Mouse (Mus musculus): ENCODE measurements around the gene Glp1r. TPM values are rescaled to one million over a fixed set of nuclear protein-coding genes. Genes with fewer than 3 reads are reported as not detected.

Glp1r gene
- polyA plus RNA-seq, 2 experiments: 0.05 TPM; not detected in 1

- Histone ChIP-seq H3K36me3 (ENCODE audit: control insufficient read depth, insufficient read depth, low read length) (no peaks in the 10 kb centered on the region), H3K4me2 (replicated peaks; ENCODE audit: low read depth, low read length, severe bottlenecking) (no peak overlapping the region), H3K4me3 (replicated peaks; ENCODE audit: low read length) (no peak overlapping the region), H3K27ac (replicated peaks; ENCODE audit: low read depth, low read length) (no peak overlapping the region), H3K9me3 (ENCODE audit: control insufficient read depth, low read length) (no peaks in the 10 kb centered on the region), H3K9ac (ENCODE audit: low read depth, low read length, severe bottlenecking) (no peak overlapping the region), H3K27me3 (ENCODE audit: control insufficient read depth, insufficient read depth, low read length) (no peaks in the 10 kb centered on the region), H3K4me1 (ENCODE audit: control insufficient read depth, insufficient read depth, low read length) (no peaks in the 10 kb centered on the region)
- ATAC-seq (ENCODE audit: low FRiP score, low read depth): no peak
- WGBS: 51% methylated on average over 7 of the region's 7 CpGs
- DNase-seq (ENCODE audit: low spot score): no peak
- TF ChIP-seq POLR2A (IDR thresholded peaks at IDR 0.05; ENCODE audit: borderline replicate concordance, extremely low read depth, insufficient read depth, insufficient read length): no peak
These were observed 60.4 kb downstream of the Glp1r start for GRCm38 (mm10) chr17:30961936-30962592.

GRCm38 (mm10) chr17:30962880-30963279 lies 61.3 kb downstream of the Glp1r start:
- WGBS: 49% methylated on average over 2 of the region's 2 CpGs
- DNase-seq (ENCODE audit: low spot score) (no peak), ATAC-seq (ENCODE audit: low FRiP score, low read depth) (no peak)
- Histone ChIP-seq H3K27ac (replicated peaks; ENCODE audit: low read depth, low read length) (no peak overlapping the region), H3K4me3 (replicated peaks; ENCODE audit: low read length) (no peak overlapping the region), H3K4me1 (ENCODE audit: control insufficient read depth, insufficient read depth, low read length) (no peaks in the 10 kb centered on the region), H3K27me3 (ENCODE audit: control insufficient read depth, insufficient read depth, low read length) (no peaks in the 10 kb centered on the region), H3K9ac (ENCODE audit: low read depth, low read length, severe bottlenecking) (no peak overlapping the region), H3K9me3 (ENCODE audit: control insufficient read depth, low read length) (no peaks in the 10 kb centered on the region), H3K36me3 (ENCODE audit: control insufficient read depth, insufficient read depth, low read length) (no peaks in the 10 kb centered on the region), H3K4me2 (replicated peaks; ENCODE audit: low read depth, low read length, severe bottlenecking) (no peak overlapping the region)
- TF ChIP-seq POLR2A (IDR thresholded peaks at IDR 0.05; ENCODE audit: borderline replicate concordance, extremely low read depth, insufficient read depth, insufficient read length): no peak

DNA sequence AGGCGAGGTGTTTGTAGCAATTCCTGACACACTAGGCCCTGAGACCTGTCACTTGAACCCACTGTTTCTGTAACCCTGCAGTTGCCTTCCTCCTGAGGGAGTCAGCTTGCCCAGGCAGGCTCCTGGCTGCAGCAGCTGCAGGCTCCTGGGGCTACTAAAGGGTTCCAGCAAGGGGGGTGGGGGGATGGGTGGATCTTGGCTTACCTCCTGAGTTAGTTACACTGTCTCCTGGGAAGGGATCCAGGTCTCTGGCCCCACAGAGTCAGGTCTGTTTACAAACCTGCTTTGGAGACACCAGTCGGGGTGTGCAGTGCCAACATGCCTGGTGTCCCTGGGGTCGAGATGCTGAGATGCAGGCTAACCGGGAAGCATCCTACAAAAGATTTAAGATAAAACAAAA lies 68.4 kb downstream of the Glp1r start:
- WGBS: 45% methylated on average over 4 of the region's 4 CpGs
- no peak for ATAC-seq (ENCODE audit: low FRiP score, low read depth)

GRCm38 (mm10) chr17:30971877-30972276 lies 70.3 kb downstream of the Glp1r start:
- Histone ChIP-seq H3K9ac (ENCODE audit: low read depth, low read length, severe bottlenecking) (no peak overlapping the region), H3K27me3 (ENCODE audit: control insufficient read depth, insufficient read depth, low read length) (no peaks in the 10 kb centered on the region), H3K4me1 (ENCODE audit: control insufficient read depth, insufficient read depth, low read length) (no peaks in the 10 kb centered on the region), H3K4me2 (replicated peaks; ENCODE audit: low read depth, low read length, severe bottlenecking) (no peak overlapping the region), H3K27ac (replicated peaks; ENCODE audit: low read depth, low read length) (no peak overlapping the region), H3K36me3 (ENCODE audit: control insufficient read depth, insufficient read depth, low read length) (no peaks in the 10 kb centered on the region), H3K9me3 (ENCODE audit: control insufficient read depth, low read length) (no peaks in the 10 kb centered on the region), H3K4me3 (replicated peaks; ENCODE audit: low read length) (no peak overlapping the region)
- DNase-seq (ENCODE audit: low spot score): no peak
- WGBS: 88% methylated on average over 7 of the region's 7 CpGs
- ATAC-seq (ENCODE audit: low FRiP score, low read depth): no peak
- no peak for TF ChIP-seq POLR2A (IDR thresholded peaks at IDR 0.05; ENCODE audit: borderline replicate concordance, extremely low read depth, insufficient read depth, insufficient read length)

More for the DNA sequence above, 68.4 kb downstream of the Glp1r start:
- no peaks in the 10 kb centered on the region for H3K9me3 ChIP-seq (ENCODE audit: control insufficient read depth, low read length)
- no peak overlapping the region for H3K27ac ChIP-seq (replicated peaks; ENCODE audit: low read depth, low read length)
- H3K27me3 ChIP-seq (ENCODE audit: control insufficient read depth, insufficient read depth, low read length): no peaks in the 10 kb centered on the region
- no peak overlapping the region for H3K4me2 ChIP-seq (replicated peaks; ENCODE audit: low read depth, low read length, severe bottlenecking)
- H3K4me3 ChIP-seq (replicated peaks; ENCODE audit: low read length): no peak overlapping the region
- H3K36me3 ChIP-seq (ENCODE audit: control insufficient read depth, insufficient read depth, low read length): no peaks in the 10 kb centered on the region
- H3K4me1 ChIP-seq (ENCODE audit: control insufficient read depth, insufficient read depth, low read length): no peaks in the 10 kb centered on the region
- no peak overlapping the region for H3K9ac ChIP-seq (ENCODE audit: low read depth, low read length, severe bottlenecking)
- no peak for DNase-seq (ENCODE audit: low spot score)
- TF ChIP-seq POLR2A (IDR thresholded peaks at IDR 0.05; ENCODE audit: borderline replicate concordance, extremely low read depth, insufficient read depth, insufficient read length): no peak

DNA sequence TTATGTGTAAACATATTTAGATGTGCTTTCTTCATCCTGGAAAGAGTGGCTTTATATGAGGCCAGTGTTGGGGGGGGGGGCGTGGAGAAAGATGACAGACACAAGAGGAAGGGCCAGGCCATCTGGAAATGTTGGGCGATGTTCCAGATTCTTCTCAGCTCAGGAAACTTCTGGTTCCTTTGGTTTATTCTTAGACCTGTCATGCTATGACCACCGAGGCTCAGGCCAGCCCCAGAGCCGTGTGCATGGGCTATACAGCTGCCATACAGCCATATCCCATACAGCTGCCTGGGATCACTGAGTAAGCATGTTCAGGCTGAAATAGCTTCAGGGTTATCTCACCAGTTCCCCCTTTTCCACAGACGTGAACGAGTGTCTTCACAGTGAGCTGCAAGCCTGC lies 71.7 kb downstream of the Glp1r start:
- ATAC-seq (ENCODE audit: low FRiP score, low read depth) (no peak), DNase-seq (ENCODE audit: low spot score) (peak; percentile 52)
- Histone ChIP-seq H3K27me3 (ENCODE audit: control insufficient read depth, insufficient read depth, low read length) (no peaks in the 10 kb centered on the region), H3K27ac (replicated peaks; ENCODE audit: low read depth, low read length) (no peak overlapping the region), H3K4me1 (ENCODE audit: control insufficient read depth, insufficient read depth, low read length) (no peaks in the 10 kb centered on the region), H3K9me3 (ENCODE audit: control insufficient read depth, low read length) (no peaks in the 10 kb centered on the region), H3K9ac (ENCODE audit: low read depth, low read length, severe bottlenecking) (no peak overlapping the region), H3K36me3 (ENCODE audit: control insufficient read depth, insufficient read depth, low read length) (no peaks in the 10 kb centered on the region), H3K4me3 (replicated peaks; ENCODE audit: low read length) (no peak overlapping the region), H3K4me2 (replicated peaks; ENCODE audit: low read depth, low read length, severe bottlenecking) (no peak overlapping the region)
- WGBS: 78% methylated on average over 6 of the region's 6 CpGs
- no peak for TF ChIP-seq POLR2A (IDR thresholded peaks at IDR 0.05; ENCODE audit: borderline replicate concordance, extremely low read depth, insufficient read depth, insufficient read length)

Data from limb, embryonic 14.5 days (tissue).